Mouse (Mus musculus) layer of hippocampus, adult 9-10 months (tissue): Measurements from ENCODE around the gene Banf2.

Experiments
- DNase-seq: peaks from one replicate; pipeline ENCODE4 v3.0.0; 2022; ENCODE audit warnings: low spot score

Banf2 gene

DNA sequence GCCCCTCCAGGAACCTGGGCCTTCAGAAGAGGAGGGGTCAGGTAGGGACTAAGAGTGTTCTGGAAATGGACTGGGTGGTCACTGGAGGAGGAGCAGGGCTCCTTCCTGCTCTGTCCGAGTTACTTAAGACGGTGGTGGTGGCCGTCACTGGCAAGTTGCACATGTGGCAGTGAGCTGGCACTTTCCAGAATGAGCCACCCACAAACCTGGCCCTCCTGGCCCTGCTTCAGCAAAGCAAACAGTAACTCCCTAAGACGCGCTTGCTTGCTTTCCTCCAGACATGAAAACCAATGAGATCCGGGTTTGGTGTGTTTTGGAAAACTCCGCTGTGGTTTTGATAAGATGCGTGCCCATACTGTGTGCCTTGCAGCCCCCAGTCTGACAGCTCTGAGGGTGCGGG is 7.5 kb upstream of the Banf2 start:
- DNase-seq = no peak

DNA sequence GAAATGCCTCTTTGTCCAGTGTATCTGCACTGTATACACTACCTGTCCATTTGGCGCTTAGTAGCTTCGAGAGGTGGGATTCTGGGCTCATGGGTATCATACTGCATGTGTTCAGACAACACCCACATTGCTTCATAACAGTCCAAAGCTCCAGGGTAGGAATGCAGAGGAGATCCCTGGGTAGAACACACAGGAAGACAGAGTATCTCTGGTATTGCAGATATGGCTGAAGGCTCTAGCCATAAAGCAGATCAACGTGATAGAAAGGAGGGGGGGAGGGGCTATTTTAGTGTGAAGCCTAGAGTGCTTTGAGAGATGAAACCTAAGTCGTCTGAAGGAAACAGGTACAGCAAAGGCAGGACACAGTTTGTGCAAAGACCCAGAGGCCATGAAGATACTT is 6.4 kb upstream of the Banf2 start:
- DNase-seq = no peak

DNA sequence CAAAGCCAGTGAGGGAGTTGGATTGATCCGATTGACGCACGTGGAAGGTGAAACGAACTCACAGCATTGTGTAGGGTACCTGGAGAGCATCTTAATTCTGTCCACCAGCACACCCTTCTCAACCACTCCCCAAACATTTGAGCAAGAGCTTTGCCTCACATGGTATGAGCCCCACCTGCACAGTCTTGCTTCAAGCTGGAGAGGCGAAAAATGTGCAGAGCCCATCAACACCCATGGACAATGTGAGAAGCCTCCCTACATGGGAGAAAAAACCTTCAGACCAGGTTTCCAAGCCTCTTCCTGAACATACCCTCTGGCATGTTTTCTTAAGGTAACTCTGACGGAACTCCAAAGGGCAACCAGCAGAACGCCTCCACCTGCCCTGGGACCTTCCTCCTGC is 2.1 kb upstream of the Banf2 start:
- no peak for DNase-seq

DNA sequence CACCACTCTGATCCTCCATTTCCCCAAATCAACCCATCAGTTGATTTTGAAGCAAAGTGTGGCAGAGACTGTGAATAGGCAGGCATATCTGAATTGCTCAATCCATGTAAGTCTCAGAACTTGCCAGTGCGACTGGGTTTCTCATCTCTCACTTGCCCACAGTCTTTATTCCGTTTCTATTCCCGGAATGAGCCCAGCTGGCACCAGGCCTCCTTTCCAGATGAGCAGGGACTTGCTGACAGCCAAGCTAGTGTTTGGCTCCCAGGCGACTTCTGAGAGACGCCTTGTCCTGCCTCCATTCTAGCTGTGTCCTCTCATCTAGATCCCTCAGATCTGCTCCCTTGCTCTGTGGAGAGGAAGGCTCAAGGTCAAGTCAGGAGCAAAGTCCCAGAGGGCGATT is 11.9 kb downstream of the Banf2 start:
- peak; percentile 18 for DNase-seq

DNA sequence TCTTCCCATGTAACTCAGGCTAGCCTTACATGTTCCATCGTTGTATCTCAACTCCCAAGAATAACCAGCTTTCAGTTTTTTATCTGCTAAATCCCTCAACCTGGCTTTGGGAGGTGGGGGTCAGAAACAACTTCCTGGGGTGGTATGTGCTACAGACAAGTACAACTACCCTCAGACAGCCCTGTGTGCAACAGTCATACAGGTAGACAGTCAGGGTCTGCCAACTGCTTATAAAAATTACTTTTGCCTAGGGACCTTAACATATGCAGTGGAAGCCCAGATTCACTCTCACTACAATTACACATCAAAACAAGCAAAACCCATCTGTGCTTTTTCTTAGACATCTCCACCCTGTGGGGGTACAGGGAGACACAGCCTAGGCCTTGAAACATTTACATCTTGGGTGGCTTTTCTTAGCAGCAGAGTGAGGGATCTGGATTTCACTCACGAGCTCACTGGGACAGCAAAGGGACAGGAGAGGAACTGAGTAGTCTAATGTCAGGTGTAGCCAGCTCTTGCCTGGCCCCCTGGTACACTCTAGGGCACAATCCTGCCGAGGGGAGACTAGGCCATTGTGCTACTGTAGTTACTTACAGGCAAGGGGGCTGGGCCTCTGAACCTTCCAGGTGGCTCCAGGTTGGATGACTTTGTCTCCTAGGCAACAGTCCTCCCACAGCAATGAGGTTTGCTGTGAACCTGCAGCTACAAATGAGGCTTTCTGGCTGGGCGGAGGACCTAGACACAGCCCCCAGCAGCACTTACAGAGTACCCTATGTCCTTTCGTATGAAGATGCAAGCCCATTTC is 13.1 kb downstream of the Banf2 start:
- DNase-seq = no peak

DNA sequence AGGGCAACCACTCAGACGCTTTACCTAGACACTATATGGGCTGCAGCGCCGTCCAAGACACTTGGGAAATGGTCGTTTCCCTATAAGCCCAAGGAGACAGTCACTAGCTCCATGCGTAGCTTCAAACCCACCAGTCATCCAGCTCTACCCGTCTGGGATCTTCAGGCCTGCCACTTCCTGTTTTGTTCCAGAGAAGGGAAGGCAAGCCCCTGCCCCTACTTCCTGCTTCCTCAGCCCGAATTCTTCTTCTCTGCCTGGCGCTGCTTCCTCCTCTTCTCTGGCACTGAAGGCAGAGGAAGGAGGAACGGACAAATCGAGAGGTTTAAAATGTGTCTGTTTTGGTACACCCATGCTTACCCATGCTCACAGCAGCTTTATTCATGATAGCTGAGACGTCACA is 14.1 kb downstream of the Banf2 start:
- DNase-seq = no peak

DNA sequence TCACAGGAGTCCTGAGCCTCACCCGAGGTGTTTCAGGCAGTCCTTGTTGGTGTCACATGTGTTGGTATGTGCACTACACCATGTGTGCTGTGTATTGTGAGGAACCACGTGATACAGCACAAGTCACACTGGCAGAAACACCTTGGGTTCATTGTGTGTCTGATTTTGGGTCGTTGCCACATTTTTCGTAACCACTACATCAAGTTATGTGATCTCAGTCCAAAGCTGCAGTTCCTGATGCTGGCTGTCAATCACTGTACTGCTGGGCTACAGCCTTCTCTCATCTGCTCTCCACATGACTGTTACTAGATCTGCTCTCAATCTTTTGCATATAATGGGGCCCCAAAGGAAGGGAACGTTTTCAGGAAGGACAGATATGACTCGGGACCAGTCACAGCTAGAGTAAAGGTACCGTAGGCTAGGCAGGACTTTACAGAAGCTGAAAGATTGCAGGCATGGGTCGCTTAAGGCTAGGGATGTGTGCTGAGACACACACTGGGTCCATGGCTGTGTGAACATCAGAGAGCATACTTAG is 17.4 kb downstream of the Banf2 start:
- DNase-seq = no peak

DNA sequence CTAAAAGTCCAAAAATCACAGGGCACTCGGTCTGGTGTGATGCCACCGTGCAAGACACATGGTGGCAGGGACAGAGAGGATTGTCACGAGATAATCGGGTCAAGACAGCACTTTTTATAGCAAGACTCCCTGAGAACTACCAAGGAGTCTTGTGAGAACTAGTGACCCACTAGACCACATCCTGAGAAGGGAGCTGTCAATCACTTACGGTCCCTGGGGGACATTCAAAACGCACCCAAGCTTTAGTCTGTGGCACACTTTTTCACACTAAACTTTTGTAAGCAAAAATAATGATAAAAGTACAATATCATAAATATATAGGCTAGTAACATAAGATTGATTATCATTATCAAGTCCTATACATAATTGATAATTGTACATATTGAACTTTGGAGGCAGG is 18.0 kb downstream of the Banf2 start:
- DNase-seq = no peak

DNA sequence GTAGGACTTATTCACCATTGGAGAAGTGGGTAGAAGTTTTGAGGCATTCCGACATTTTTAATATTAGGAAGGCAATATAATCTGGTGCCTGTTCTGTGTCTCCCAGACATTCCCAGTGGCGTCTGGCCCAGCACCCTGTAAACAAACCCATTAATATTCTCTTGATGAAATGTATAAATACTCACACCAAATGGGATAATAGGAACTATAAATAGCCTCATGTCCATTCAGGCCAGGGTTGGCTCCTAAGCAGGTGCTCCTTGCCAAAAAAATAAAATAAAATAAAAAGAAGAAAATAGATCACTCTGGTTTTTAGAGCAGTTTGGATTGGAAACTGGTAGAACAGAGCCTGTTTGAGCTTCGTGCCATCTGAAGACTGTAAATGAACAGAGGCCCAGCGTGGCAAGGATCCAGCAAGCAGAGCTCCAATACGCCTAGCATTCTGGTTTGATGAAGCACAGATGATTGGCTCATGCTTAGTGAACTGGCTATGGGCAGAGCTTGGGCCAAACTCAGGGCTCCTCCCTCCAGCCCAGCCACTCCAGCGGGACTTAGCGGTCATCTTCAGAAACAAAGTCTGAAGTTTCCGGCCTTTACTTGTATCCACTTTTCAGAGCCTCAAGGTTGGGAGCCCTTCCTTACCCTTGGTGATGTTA is 19.7 kb downstream of the Banf2 start:
- peak; percentile 73 for DNase-seq

DNA sequence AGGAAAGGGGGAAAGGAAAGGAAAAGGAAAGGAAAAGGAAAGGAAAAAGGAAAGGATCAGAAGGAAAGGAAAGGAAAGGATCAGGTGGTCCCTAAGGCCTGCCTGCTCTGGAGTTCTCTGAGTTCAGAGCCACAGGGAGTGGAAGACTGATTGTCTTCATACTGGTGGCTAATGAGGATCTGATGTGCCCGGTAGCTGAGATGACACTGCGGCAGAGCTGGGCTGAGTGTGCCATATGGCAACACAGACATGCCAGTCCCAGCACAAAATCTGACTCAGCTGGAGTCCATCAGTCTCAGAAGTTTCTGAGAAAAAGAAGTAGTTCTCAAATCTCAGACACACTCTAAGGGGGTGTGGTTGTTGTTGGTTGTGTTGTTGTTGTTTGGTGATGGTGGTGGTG is 24.9 kb downstream of the Banf2 start:
- no peak for DNase-seq

DNA sequence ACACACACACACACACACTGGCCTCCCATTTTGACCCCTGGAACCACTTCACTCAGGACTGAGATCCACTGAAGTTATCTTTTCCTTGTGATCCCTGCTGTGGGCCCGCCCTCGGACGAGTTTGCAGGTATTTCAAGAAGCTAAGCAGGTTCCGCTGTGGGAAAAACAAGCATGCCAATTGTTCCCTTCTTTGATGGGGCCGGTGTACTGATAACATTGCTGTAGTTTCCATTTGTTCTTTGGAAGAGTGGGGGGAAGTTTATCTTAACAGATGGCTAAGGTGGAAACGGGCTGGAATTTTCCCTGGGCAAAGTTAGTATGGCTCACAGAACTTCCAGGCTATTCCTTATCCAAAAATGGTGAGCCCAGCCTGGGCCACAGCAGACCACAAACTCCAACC is 28.8 kb downstream of the Banf2 start:
- no peak for DNase-seq

DNA sequence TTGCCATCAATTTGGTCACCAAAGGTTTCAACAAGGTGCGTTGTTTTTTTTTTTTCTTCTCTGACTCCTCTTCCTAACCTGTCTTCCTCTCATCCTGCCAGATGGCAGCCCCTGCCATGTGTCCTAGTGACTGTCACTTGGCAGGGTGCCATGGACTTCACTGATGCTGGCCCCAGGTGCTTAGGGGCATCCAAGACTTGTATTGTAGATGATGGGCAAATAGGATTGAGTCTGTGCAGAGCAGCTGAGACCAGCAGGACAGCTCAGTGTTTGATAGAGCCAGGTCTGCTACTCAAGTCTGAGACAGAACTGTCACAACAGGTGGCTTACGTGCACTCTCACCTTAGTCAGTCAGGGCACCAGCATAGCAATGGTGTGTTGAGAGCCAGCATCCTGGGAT is 32.6 kb downstream of the Banf2 start:
- no peak for DNase-seq

DNA sequence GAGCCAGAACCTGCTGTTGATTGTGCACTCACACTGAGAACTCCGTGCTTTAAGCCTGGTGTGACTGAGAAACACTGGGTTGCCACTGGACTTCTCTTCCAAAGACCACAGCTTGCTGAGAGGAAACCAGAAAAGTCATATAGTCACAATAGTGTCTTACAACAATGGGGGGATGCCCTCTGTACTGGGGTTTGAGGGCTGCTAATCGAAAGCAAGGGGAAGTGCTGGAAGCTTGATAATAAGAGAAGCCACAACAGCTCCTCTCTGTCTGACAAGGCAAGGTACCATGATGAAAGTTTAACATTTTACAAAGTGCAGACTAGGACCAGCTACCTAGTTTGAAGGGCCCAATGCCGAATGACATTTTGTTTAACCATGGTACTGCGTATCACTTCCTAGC is 36.8 kb downstream of the Banf2 start:
- DNase-seq = no peak

DNA sequence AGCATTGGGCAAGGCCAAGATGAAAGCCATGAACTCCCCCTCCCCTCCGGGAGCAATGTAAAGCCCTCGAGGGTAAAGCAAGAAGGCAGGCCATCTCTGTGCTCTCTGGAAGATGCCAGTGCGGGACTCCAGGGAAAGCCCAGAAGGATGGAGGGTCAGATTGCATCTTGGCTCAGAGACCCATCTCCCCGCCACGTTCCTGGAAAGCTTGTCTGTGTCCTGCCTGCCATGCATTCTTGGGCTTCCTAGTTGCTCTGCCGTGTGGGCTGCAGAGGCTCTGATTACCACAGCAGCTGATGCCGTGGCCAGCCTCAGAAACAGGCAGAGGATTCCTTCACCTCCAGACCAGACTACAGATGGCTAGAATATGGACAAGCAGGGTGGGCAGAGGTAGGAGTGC is 37.6 kb downstream of the Banf2 start:
- no peak for DNase-seq

DNA sequence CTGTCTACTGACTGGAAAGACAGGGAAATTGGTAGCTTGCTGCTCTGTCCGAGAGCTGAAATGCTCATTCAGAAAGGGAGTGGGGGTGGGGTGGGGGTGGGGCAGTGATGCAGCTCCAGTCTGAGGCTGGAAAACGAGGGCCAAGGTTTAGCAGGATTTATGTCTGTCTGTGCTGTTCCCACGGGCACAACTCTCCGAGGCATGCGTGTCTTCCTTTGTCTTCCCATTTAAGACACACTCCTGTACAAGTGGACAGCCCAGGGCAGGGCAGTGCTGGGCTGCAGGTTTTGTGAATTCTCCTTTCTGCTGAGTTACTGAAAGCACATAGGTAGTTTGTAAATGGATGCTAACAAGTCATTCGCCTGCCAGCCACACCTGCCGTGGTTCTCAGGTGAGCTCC is 39.8 kb downstream of the Banf2 start:
- DNase-seq = no peak

DNA sequence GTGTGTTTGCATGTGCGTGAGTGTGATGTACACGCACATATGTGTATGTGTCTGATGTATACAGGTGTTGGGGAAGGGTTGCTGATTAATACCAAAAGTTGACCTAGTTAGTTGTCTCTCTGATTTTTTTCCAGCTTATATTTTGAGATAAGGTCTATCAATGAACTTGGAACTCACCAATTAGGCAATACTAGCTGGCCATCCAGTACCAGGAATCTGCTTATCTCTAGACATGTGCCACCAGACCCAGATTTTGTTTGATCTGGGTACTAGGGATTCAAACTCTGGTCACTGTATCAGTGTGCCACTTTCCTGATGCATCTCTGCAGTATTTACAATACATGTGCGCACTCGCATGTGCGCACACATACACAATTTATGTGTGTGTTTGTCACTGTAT is 41.2 kb downstream of the Banf2 start:
- no peak for DNase-seq

DNA sequence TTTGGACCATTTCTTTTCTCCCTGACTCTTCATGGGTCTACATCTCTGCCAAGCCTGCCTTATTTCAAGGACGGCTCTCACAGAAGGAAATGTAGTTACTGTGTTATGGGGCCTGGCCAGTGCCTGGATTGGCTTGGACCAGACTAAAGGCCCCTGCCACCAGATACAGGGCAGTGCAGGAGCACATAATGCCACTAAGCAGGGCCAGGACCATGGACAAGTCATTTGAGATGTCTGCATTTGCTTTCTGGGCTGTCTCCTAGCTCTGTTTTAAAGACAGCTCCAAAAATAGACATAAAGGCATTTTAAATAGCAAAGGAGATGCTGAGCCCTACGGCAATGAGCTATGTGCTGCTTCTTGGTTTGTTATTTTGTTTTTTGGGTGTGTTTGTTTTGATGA is 43.8 kb downstream of the Banf2 start:
- no peak for DNase-seq

DNA sequence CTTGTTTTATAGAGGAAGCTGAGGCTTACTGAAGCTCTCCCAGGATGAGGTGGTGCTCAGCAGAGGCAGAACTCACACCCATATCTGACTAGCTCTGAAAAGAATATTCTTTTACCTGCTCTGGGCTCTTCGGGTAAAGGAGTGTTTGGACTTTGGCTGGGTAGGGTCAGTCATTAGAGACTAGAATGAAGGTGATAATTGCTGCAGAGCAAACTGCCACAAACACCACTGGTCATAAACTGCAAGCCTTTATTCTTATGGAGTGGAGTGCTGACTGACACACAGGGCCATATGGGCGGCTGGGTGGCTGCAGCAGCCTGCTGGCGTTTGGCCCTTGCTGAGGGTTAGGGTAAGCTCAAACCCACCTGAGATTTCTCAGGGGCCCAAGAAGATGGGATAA is 46.0 kb downstream of the Banf2 start:
- DNase-seq = no peak

DNA sequence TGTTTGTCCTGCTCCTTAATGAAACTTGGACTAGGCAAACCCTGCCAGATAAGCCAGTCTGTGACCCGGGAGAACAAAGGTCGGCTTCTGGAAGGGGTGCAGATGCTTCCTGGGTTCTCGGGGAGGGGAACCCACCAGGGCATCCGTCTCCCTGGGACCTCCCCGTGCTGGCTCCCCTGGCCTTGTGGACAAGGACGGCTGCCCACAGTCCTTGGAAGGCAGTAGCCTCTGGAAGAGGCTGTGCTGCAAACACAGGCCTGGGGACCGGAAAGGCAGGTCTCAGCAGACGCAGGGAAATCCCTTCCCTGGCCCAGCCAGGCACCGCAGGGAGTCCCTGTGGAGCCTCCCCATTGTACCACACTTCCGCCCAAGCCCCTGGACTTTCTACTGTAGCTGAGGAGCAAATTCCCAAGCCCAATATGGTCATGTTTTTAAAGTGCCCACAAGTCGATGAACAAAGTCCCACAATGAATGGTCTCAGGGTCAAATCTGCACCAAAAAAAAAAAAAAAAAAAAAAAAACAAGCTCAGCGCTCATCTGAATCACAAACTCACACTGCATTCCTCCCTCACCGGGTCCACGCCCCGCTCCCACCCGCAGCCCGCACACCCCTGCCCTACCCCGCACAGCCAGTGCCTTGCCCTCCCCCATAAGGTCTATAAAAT is 53.5 kb downstream of the Banf2 start:
- no peak for DNase-seq

DNA sequence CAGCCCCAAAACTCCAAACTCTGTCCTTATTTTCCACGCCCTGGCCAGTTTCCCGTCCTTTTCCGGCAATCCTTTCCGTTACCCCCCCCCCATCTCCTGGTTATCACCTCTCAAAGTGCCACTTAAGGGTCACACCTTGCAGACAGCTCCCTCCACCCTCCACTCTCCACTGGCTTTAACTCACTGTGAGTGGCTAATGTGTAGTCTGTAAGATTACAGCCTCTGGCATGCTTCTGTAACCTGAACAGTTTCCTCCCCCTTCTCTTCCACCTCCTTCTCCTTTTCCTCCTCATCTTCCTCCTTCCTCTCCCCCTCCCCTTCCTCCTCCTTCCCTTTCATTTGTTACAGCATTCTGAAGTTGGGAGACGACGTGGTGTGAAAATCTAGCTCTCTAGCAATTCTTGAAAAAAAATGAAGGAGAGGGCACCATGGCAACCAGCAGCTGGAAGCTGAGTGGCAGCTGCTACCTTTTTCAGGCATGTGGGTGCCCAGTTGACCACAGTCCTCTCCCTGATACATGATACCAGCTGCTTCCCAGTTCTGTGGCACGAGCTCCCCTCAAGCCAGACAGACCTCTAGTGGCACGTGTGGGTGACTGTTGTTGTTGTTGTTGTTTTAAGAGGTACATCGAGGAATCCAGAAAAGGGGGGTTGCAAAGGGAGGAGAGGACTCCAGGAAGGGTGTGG is 55.2 kb downstream of the Banf2 start:
- no peak for DNase-seq

DNA sequence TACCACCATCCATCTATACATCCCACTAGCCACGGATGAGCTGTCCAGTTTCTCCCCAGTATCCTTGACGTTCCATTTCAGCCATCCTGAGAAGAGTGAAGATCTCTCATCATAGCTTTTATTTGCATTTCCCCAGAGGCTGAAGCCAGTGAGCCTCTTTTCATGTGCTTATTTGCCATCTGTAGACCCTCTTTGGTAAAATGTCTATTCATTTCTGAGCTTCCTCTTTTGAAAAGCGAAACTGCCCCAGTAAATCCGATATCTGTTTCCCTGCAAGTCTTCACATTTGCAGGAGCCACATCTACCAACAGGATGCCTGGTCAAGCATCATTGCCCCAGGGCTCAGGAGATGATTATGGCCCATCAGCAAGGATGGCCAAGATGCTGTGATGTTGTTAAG is 59.9 kb downstream of the Banf2 start:
- DNase-seq = no peak

DNA sequence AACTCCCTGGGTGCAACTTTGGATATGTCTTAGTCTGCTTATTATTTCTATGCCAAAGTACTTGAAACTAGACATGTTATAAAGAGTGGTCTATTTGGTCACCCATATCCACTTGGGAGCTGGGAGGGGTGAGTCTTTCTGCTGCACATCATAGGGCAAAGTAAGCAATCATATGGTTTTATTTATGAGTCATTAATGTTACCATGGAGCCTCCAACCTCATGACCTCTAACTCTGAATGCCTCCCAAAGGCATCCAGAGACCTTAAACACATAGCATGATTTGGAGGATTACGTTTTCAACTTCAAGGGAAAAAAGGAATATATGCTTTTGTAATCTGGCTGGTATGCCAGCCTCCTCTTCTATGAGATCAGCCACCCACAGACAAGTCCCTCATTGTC is 61.9 kb downstream of the Banf2 start:
- no peak for DNase-seq
